Mouse (Mus musculus): ENCODE data around the gene Fancl.
"Not testable (repeated sequence)": the region's sequence is repeated elsewhere in the genome, so short reads cannot be mapped to it uniquely, and the experiment has no call there.

Fancl gene

GRCm38 (mm10) chr11:26385971-26386370 lies at the start of gene Fancl:
TSS of gene Fancl (plus strand) at chr11:26386135.
- no peak for DNase-seq

GRCm38 (mm10) chr11:26336848-26337247 lies 49.1 kb upstream of the Fancl start:
- DNase-seq = no peak

GRCm38 (mm10) chr11:26370176-26370575 lies 15.8 kb upstream of the Fancl start:
- DNase-seq = not testable (repeated sequence)

- DNase-seq = not testable (repeated sequence)
Measured at GRCm38 (mm10) chr11:26371980-26372379, 14.0 kb upstream of the Fancl start.

GRCm38 (mm10) chr11:26374132-26374531 lies 11.8 kb upstream of the Fancl start:
- DNase-seq = no peak

- DNase-seq = no peak
Measured at GRCm38 (mm10) chr11:26378074-26378473, 7.9 kb upstream of the Fancl start.

- DNase-seq = no peak
Measured at GRCm38 (mm10) chr11:26381499-26381898, 4.4 kb upstream of the Fancl start.

- no peak for DNase-seq
Measured at GRCm38 (mm10) chr11:26386678-26387077, 743 bp downstream of the Fancl start.

GRCm38 (mm10) chr11:26387087-26387611 lies 1.2 kb downstream of the Fancl start:
- peak; percentile 92 for DNase-seq

GRCm38 (mm10) chr11:26395561-26395960 lies 9.6 kb downstream of the Fancl start:
- DNase-seq = no peak

GRCm38 (mm10) chr11:26412972-26413371 lies 27.0 kb downstream of the Fancl start:
- no peak for DNase-seq

GRCm38 (mm10) chr11:26421472-26421871 lies 35.5 kb downstream of the Fancl start:
- DNase-seq = no peak

GRCm38 (mm10) chr11:26434229-26434628 lies 48.3 kb downstream of the Fancl start:
- no peak for DNase-seq

- DNase-seq = no peak
Measured at GRCm38 (mm10) chr11:26437818-26438217, 51.9 kb downstream of the Fancl start.

GRCm38 (mm10) chr11:26441121-26441520 lies 55.2 kb downstream of the Fancl start:
- no peak for DNase-seq

- DNase-seq = no peak
Measured at GRCm38 (mm10) chr11:26444374-26444773, 58.4 kb downstream of the Fancl start.

GRCm38 (mm10) chr11:26449789-26450188 lies 63.9 kb downstream of the Fancl start:
- no peak for DNase-seq

GRCm38 (mm10) chr11:26450636-26451035 lies 64.7 kb downstream of the Fancl start:
- DNase-seq = no peak

- DNase-seq = no peak
Measured at GRCm38 (mm10) chr11:26451228-26451627, 65.3 kb downstream of the Fancl start.

- no peak for DNase-seq
Measured at GRCm38 (mm10) chr11:26452693-26453092, 66.8 kb downstream of the Fancl start.

- no peak for DNase-seq
Measured at GRCm38 (mm10) chr11:26454081-26454480, 68.1 kb downstream of the Fancl start.

GRCm38 (mm10) chr11:26477037-26477739 lies 91.3 kb downstream of the Fancl start:
- no peak for DNase-seq

- no peak for DNase-seq
Measured at GRCm38 (mm10) chr11:26481691-26482242, 95.8 kb downstream of the Fancl start.

GRCm38 (mm10) chr11:26489761-26490466 lies 104.0 kb downstream of the Fancl start:
- DNase-seq = peak; percentile 50

Data from kidney, adult 11 months (tissue).